Mouse (Mus musculus): Measurements from ENCODE around the gene Olfr1110. TPM values are rescaled to one million over a fixed set of nuclear protein-coding genes. Genes with fewer than 3 reads are reported as not detected.
"Not testable (repeated sequence)": the region's sequence is repeated elsewhere in the genome, so short reads cannot be mapped to it uniquely, and the experiment has no call there.

Olfr1110 gene
- not detected for total RNA-seq (2022)

- DNase-seq = no peak
These were observed at the start of gene Olfr1110 for GRCm38 (mm10) chr2:87140200-87140599. Gene Olfr1110, minus strand, starts transcription at chr2:87140300.

DNA sequence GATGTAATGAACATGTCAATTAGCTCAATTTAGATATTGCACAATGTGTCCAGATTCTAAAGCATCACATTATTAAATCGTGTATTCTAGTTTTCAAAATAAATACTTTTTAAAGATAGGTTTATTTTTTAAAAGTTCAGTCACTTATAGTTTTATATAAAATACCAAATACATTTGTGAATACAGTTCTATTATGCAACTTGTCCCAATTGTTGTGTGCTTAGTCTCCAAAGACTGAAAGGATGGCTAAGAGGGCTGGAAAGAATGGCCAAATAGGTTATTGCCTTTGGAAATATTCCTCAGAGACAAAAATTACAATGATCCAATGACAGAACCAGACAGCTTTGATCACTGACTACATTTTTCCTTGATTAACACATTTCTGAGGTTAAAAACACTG, 47.4 kb upstream of the Olfr1110 start, which contains the start of gene Olfr1112:
Gene Olfr1112 (plus strand): TSS at position 301 of the 400 bp plus-strand sequence.
- no peak for DNase-seq

DNA sequence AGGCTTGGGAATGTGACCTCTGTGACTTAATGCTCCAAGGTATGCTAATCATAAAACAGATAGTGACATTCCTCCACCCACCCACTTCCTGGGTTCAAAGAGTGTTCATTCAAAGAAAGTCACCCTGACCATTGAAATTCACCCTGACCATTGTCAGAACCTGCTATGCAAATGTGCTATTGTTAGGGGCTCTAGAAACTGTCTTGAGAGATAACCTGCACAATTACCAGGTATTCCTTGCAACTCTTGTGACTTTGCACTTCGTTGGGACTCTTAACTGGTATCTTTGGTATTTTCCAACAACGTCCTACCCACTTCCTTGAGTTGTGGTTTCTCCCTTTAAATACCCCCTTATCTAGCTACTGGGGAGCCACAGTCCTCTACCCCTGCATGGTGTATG, 27.6 kb upstream of the Olfr1110 start:
- DNase-seq = not testable (repeated sequence)

GRCm38 (mm10) chr2:87152524-87152923, 12.4 kb upstream of the Olfr1110 start, which contains the start of gene Olfr1111:
Gene Olfr1111, minus strand, starts transcription at chr2:87152624.
- no peak for DNase-seq

GRCm38 (mm10) chr2:87114467-87114866, 25.6 kb downstream of the Olfr1110 start, which contains the start of gene Olfr259:
Gene Olfr259, minus strand, starts transcription at chr2:87114567.
- DNase-seq = no peak

DNA sequence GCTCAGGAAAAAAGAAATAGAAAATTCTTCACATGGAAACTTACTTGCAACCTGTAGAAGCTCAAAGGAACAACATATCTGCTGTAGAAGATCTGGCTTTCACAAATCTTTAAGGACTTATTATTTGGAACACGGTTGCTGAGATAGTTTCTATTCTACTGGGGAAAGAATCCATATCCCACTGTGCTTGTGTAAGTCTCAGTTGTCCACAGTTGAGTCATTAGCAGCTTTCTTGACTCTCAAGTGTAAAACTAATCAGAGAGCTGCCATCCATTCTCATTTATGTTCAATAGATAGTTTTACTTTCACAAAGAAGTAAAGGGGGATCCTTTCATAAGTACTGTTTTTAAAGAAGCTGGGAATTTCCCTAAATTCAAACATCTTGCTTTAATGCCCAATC, 44.2 kb downstream of the Olfr1110 start, which contains the start of gene Olfr1109:
Gene Olfr1109 (minus strand): TSS at position 101 of the 400 bp plus-strand sequence.
- no peak for DNase-seq

Other genes with a start within 250 kb of the Olfr1110 start
- gene Olfr1097, start 248.1 kb downstream of the Olfr1110 start, total RNA-seq (2022) = not detected
- not detected for gene Olfr1098, start 215.8 kb downstream of the Olfr1110 start, total RNA-seq (2022)
- gene Olfr1099, start 179.6 kb downstream of the Olfr1110 start, total RNA-seq (2022) = not detected
- gene Olfr1100, start 160.3 kb downstream of the Olfr1110 start, total RNA-seq (2022) = not detected
- not detected for gene Olfr1101, start 149.1 kb downstream of the Olfr1110 start, total RNA-seq (2022)
- gene Olfr1102, start 141.9 kb downstream of the Olfr1110 start, total RNA-seq (2022) = not detected
- gene Olfr1104, start 113.2 kb downstream of the Olfr1110 start, total RNA-seq (2022) = not detected
- not detected for gene Olfr1105, start 103.8 kb downstream of the Olfr1110 start, total RNA-seq (2022)
- gene Olfr1106, start 88.0 kb downstream of the Olfr1110 start, total RNA-seq (2022) = not detected
- not detected for gene Olfr1107, start 64.5 kb downstream of the Olfr1110 start, total RNA-seq (2022)
- not detected for gene Olfr1109, start 44.3 kb downstream of the Olfr1110 start, total RNA-seq (2022)
- gene Olfr259, start 25.7 kb downstream of the Olfr1110 start, total RNA-seq (2022) = not detected
- not detected for gene Olfr1111, start 12.3 kb upstream of the Olfr1110 start, total RNA-seq (2022)
- gene Olfr1112, start 47.5 kb upstream of the Olfr1110 start, total RNA-seq (2022) = not detected
- gene Olfr1113, start 68.7 kb upstream of the Olfr1110 start, total RNA-seq (2022) = not detected
- gene Olfr1115, start 107.7 kb upstream of the Olfr1110 start, total RNA-seq (2022) = not detected
- gene Olfr1116, start 127.2 kb upstream of the Olfr1110 start, total RNA-seq (2022) = not detected
- not detected for gene Olfr1118, start 167.3 kb upstream of the Olfr1110 start, total RNA-seq (2022)
- not detected for gene Olfr1120, start 214.5 kb upstream of the Olfr1110 start, total RNA-seq (2022)
- gene Olfr1121, start 229.6 kb upstream of the Olfr1110 start, total RNA-seq (2022) = not detected
- under 1 TPM in 1 of 4 experiments, not detected in 3; 0.12 TPM for gene Olfr1122, start 245.5 kb upstream of the Olfr1110 start, total RNA-seq (2022)